Mouse (Mus musculus): ENCODE measurements at regions not wholly inside any gene's neighbourhood (a gene's known extent, or its start where the extent isn't known, plus 50 kb on each side); places are given as distances from the start of the nearest gene placed in this dataset.

GRCm38 (mm10) chr6:143487003-143487402 lies 320.0 kb downstream of the Etnk1 start:
- DNase-seq (ENCODE audit: low spot score): no peak

- DNase-seq (ENCODE audit: low spot score): no peak
These were observed 323.0 kb downstream of the Etnk1 start for GRCm38 (mm10) chr6:143490019-143490418.

DNA sequence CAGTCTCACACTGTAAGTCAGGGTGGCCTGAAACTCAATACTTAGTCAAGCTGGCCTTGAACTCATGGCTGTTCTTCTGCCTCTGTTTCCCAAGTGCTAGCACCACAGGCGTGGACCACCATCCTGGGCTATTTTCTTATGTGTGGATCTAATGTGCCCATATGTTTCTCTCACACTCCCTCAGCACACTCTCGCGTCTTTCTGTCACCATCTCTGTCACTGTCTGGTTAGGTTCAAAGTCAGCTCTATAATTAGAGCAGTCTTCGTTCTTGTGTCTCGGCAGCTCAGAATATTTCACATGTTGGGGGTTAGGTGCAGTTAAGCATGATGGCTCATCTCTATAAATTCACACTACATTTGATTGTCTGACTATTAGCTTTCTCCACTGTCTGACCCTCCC lies 324.4 kb downstream of the Etnk1 start:
- no peak for DNase-seq (ENCODE audit: low spot score)

DNA sequence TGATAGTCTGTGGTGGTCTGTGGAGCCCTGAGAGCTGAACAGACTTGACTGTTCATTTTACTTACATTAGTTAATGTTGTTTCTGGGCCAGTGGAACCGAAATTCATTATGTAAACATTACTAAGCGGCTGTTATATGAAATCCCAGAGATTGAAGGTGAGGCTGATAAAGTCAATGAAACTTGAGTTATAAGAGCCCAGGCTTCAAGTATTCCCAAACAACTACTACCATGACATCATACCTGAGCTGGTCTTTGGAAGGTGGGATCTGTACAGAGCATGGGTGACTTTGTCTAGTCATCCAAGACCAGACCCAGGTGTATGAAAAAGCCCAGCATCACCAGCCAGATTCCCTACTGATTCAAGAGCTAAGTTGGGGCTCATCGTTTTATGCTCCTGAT lies 326.5 kb downstream of the Etnk1 start:
- DNase-seq (ENCODE audit: low spot score): no peak

DNA sequence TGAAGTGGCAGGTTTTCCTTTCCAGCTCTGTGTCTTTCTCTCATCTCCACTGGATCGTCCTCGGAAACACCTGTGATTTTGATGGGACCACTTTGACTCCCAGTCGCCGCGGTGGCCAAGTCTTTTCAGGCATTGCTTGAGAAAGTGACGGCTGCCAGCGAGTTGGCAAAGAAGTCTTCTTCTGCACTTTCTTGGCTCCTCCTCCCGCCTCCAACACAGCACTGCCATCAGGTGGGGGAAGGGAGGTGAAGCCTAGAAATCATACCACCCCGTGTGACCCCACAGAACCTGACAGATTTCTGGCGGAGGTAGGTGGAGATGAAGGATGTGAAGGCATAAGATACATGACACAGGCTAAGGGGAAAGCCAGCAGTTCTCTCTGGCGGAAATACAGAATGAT lies 327.3 kb downstream of the Etnk1 start:
- DNase-seq (ENCODE audit: low spot score): no peak

DNA sequence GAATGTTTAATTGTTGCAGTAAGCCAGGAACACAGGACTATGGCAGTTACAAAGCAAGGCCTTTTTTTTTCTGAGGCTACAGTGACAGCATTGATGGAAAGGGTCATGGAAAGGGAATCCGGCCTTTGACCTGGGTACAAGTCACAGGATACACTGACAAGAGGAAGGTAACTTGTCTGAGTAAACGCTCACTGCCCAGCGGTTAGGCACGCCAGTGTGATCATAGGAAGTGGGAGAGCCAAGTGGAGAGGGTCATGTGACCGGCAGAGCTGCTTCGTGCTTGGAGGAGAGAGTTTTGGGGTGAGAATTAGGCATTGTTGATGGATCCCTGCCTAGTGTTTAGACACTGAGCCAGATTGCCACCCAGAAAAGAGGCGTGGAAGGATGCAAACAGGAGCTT lies 327.9 kb downstream of the Etnk1 start:
- DNase-seq (ENCODE audit: low spot score): no peak

DNA sequence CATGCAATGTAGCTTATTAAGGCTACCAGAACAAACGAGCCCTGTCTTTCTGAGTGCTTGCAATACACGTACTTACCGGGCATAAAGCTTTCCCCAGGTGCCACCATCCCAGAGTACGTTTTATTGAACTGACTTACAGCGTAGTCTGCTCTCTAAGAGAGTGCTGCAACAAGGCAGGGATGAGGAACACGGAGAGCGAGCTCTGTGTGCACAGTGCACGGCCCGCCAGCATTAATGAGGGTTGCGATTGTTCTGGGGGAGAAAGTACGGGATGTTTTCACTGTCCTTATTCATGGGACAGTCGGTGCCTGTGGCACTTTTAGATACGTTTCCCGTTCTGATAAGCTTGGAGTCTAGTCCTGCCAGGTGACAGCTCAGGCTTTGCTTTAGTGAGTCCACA lies 331.7 kb downstream of the Etnk1 start:
- DNase-seq (ENCODE audit: low spot score): no peak

GRCm38 (mm10) chr6:143499259-143500043 lies 332.4 kb downstream of the Etnk1 start:
- no peak for DNase-seq (ENCODE audit: low spot score)

- DNase-seq (ENCODE audit: low spot score): no peak
These were observed 335.8 kb downstream of the Etnk1 start for GRCm38 (mm10) chr6:143502803-143503202.

DNA sequence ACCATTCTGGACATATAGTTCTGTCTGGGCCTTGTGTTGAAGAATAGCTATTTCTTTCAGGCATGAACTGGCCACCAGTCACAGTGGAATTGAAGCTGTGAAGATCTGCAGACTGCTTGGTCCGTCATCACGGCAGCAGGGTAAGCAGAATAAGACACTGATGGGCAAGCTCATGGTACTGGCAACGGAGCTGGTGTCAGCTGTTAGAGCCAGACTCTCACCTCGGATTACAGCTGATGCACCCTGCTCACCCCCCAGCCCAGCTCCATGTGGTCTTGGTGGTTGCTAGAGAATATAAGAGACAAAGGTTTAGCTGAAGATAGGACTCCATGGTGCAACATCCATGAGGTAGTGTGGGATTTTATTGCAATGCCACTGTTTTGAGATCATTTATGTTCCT lies 336.9 kb downstream of the Etnk1 start:
- no peak for DNase-seq (ENCODE audit: low spot score)

- no peak for DNase-seq (ENCODE audit: low spot score)
These were observed 346.4 kb downstream of the Etnk1 start for GRCm38 (mm10) chr6:143513459-143513858.

- no peak for DNase-seq (ENCODE audit: low spot score)
These were observed 348.1 kb downstream of the Etnk1 start for GRCm38 (mm10) chr6:143515137-143515536.

DNA sequence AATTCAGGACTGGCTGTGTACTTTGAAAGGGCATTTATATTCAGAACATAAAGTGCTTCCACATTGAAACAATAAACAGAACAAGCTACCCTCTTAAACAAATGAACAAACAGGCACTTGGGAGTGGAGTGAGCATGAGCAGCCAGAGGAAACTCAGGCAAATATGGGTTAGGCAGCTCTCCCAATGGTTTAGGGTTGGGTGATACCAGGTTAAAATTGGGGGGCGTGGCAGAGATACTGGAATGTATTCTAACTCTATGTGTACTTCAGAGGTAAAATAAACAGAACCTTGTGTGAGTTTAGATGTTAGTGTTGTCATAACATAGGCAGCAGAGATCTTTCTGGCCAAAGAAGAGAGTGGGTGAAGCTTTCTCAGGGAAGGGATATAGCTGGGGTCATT lies 349.7 kb downstream of the Etnk1 start:
- no peak for DNase-seq (ENCODE audit: low spot score)

- DNase-seq (ENCODE audit: low spot score): no peak
These were observed 351.5 kb downstream of the Etnk1 start for GRCm38 (mm10) chr6:143518476-143518875.

- DNase-seq (ENCODE audit: low spot score): no peak
These were observed 352.6 kb downstream of the Etnk1 start for GRCm38 (mm10) chr6:143519668-143520067.

GRCm38 (mm10) chr6:143525092-143525491 lies 358.1 kb downstream of the Etnk1 start:
- no peak for DNase-seq (ENCODE audit: low spot score)

GRCm38 (mm10) chr6:143528898-143529297 lies 361.9 kb downstream of the Etnk1 start:
- no peak for DNase-seq (ENCODE audit: low spot score)

GRCm38 (mm10) chr6:143530372-143531224 lies 363.6 kb downstream of the Etnk1 start:
- peak; percentile 28 for DNase-seq (ENCODE audit: low spot score)

GRCm38 (mm10) chr6:143531477-143531876 lies 364.5 kb downstream of the Etnk1 start:
- DNase-seq (ENCODE audit: low spot score): no peak

DNA sequence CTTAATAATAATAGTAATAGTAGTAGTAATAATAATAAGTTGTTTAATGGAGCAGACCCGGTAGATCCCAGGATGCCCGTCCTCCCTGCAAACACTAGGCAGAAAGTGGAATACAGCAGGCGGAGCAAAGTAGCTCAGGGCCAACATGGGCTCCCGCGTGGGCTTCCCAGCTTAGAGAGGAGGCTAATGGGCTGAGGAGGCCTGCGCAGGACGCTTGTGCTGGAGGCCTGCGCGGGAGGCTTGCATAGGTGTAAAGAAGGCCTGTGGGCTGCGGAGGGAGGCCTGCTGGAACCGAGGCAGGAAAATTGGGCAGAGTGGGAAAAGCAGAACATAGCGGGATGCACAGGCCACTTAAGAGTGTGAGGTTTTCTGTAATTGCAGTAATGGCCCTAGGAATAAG lies 365.4 kb downstream of the Etnk1 start:
- no peak for DNase-seq (ENCODE audit: low spot score)

DNA sequence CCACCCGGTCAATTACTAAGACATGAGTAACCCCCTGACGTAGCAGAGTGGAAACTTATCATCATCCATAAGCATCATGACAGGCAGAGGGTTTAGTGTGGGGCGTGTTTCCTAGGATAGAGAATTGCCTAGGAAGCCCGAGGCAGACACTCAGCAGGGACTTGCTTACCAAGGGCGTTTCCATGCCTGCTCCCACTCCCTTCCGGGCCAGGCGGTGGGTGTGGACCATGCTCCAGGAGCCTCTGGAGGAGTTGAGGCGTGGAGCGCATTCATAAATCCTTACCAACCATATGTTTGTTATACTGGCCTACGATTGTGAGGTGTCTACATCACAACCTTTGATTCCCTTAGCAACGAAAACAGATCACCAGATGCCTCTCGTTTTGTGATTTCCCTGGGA lies 368.2 kb downstream of the Etnk1 start:
- DNase-seq (ENCODE audit: low spot score): no peak

DNA sequence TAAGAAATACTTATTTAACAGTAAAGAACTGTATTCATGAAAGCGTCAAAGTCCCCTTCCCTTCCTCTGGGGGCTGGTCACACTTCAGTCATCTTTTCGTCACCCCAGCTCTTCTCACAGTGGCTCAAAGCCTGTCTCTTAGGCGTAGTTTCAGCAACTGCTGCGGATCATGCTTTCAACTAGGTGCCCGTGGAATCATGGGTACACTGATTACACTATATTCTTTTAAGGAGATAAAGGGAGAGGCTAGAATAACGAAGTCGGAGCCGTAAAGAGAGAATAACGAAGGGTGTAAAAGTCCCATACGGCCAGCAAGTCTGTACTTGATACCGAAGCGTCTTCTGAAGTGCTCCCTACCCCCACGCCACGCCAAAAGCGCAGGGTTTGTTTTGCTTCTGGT lies 368.7 kb downstream of the Etnk1 start:
- no peak for DNase-seq (ENCODE audit: low spot score)

- DNase-seq (ENCODE audit: low spot score): no peak
These were observed 369.7 kb downstream of the Etnk1 start for GRCm38 (mm10) chr6:143536525-143537293.
